Mouse (Mus musculus): ENCODE results near the gene Ubr7.

DNA sequence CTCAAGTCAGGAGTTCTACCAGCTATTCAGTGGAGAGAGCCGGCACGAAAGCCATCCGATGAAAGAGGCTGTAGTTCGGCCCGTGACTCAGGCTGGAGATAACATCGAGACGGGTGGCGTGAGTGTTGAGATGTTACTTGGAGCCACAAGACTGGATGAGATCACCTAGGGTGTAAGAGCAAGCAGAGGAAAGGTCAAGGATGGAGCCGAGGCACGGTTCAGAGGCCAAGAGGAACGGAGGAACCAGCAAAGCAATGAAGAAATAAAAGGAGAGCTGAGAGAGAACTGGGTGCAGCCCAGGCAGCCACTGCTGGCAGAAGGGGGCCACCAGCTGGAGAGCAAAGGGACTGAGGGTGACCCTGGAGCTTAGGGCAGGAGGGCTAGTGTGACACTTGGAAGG lies 49.5 kb upstream of the Ubr7 start:
- TF ChIP-seq CTCF (conservative IDR thresholded peaks at IDR 0.05 in 1 of 2, IDR thresholded peaks at IDR 0.05 in 1 of 2; ENCODE audit: low read depth in 2 of 2, low read length in 2 of 2) = peak in 1 of 2 experiments; percentile 70; a peak in 2 of 4 replicates
- no peak for TF ChIP-seq HCFC1 (IDR thresholded peaks at IDR 0.05; ENCODE audit: low read depth, low read length)
- TF ChIP-seq USF1 (IDR thresholded peaks at IDR 0.05; ENCODE audit: low read depth, low read length) = no peak
- TF ChIP-seq CHD1 (IDR thresholded peaks at IDR 0.05; ENCODE audit: low read depth, low read length) = no peak
- TF ChIP-seq POLR2AphosphoS2 (IDR thresholded peaks at IDR 0.05; ENCODE audit: low read depth, low read length) = no peak
- TF ChIP-seq GABPA (IDR thresholded peaks at IDR 0.05; ENCODE audit: insufficient replicate concordance, low read depth, low read length) = no peak
- no peak for TF ChIP-seq ELF1 (IDR thresholded peaks at IDR 0.05; ENCODE audit: low read depth, low read length)
- TF ChIP-seq POLR2A (IDR thresholded peaks at IDR 0.05; ENCODE audit: low read depth, low read length) = no peak
- no peak for TF ChIP-seq TCF12 (IDR thresholded peaks at IDR 0.05; ENCODE audit: low read depth, low read length)
- no peak for TF ChIP-seq NRF1 (IDR thresholded peaks at IDR 0.05; ENCODE audit: low read depth, low read length)
- no peak for TF ChIP-seq PAX5 (IDR thresholded peaks at IDR 0.05; ENCODE audit: low read length)
- TF ChIP-seq EP300 (IDR thresholded peaks at IDR 0.05; ENCODE audit: low read length) = no peak

All from CH12.LX (cell line).